Mouse (Mus musculus) right cerebral cortex, postnatal 10 days (tissue): ENCODE measurements around the gene Rtn4ip1.
"Not testable (repeated sequence)": the region's sequence is repeated elsewhere in the genome, so short reads cannot be mapped to it uniquely, and the experiment has no call there.

Experiments
- DNase-seq, 2 experiments: peaks; one replicate each; pipeline ENCODE4 v3.0.0; 2021; ENCODE audit warnings: low spot score in 2 of 2

Rtn4ip1 gene

GRCm38 (mm10) chr10:43901578-43902194, at the start of gene Rtn4ip1, which contains the start of gene Qrsl1:
Gene Rtn4ip1, plus strand, starts transcription at chr10:43901807.
Gene Qrsl1, minus strand, starts transcription at chr10:43901745.
- DNase-seq = peak; percentile 96 to 97

- no peak for DNase-seq
Observed at GRCm38 (mm10) chr10:43851898-43852297, 49.7 kb upstream of the Rtn4ip1 start.

GRCm38 (mm10) chr10:43855916-43856315, 45.7 kb upstream of the Rtn4ip1 start:
- no peak for DNase-seq

GRCm38 (mm10) chr10:43856351-43856750, 45.3 kb upstream of the Rtn4ip1 start:
- DNase-seq = peak in 1 of 2 experiments; percentile 22

- DNase-seq = no peak
Observed at GRCm38 (mm10) chr10:43870752-43871151, 30.9 kb upstream of the Rtn4ip1 start.

- no peak for DNase-seq
Observed at GRCm38 (mm10) chr10:43871458-43871857, 30.1 kb upstream of the Rtn4ip1 start.

- DNase-seq = no peak
Observed at GRCm38 (mm10) chr10:43887676-43888075, 13.9 kb upstream of the Rtn4ip1 start.

GRCm38 (mm10) chr10:43888976-43889375, 12.6 kb upstream of the Rtn4ip1 start:
- DNase-seq = no peak

GRCm38 (mm10) chr10:43892971-43893370, 8.6 kb upstream of the Rtn4ip1 start:
- DNase-seq = no peak

GRCm38 (mm10) chr10:43896065-43896464, 5.5 kb upstream of the Rtn4ip1 start:
- DNase-seq = no peak

- DNase-seq = no peak
Observed at GRCm38 (mm10) chr10:43898276-43898675, 3.3 kb upstream of the Rtn4ip1 start.

- no peak for DNase-seq
Observed at GRCm38 (mm10) chr10:43900883-43901570, 580 bp upstream of the Rtn4ip1 start.

GRCm38 (mm10) chr10:43904569-43904968, 3.0 kb downstream of the Rtn4ip1 start:
- DNase-seq = no peak

- no peak for DNase-seq
Observed at GRCm38 (mm10) chr10:43910032-43910872, 8.6 kb downstream of the Rtn4ip1 start.

GRCm38 (mm10) chr10:43910873-43911142, 9.2 kb downstream of the Rtn4ip1 start:
- no peak for DNase-seq

- DNase-seq = no peak
Observed at GRCm38 (mm10) chr10:43912236-43912635, 10.6 kb downstream of the Rtn4ip1 start.

- DNase-seq = no peak
Observed at GRCm38 (mm10) chr10:43916181-43916580, 14.6 kb downstream of the Rtn4ip1 start.

GRCm38 (mm10) chr10:43916737-43917136, 15.1 kb downstream of the Rtn4ip1 start:
- no peak for DNase-seq

- peak; percentile 83 to 89 for DNase-seq
Observed at GRCm38 (mm10) chr10:43918696-43919608, 17.3 kb downstream of the Rtn4ip1 start.

GRCm38 (mm10) chr10:43923096-43923495, 21.5 kb downstream of the Rtn4ip1 start:
- DNase-seq = no peak

GRCm38 (mm10) chr10:43925776-43926175, 24.2 kb downstream of the Rtn4ip1 start:
- DNase-seq = not testable (repeated sequence)

GRCm38 (mm10) chr10:43927736-43928135, 26.1 kb downstream of the Rtn4ip1 start:
- no peak for DNase-seq
